Mouse (Mus musculus) naive thymus-derived CD4-positive, alpha-beta T cell, adult 2 months (primary cell): ENCODE data around the gene Fzd1.

Experiments
- DNase-seq: peaks from one replicate; pipeline ENCODE4 v3.0.0-alpha.2; 2011; ENCODE audit warnings: low read depth

Gene Fzd1

DNA sequence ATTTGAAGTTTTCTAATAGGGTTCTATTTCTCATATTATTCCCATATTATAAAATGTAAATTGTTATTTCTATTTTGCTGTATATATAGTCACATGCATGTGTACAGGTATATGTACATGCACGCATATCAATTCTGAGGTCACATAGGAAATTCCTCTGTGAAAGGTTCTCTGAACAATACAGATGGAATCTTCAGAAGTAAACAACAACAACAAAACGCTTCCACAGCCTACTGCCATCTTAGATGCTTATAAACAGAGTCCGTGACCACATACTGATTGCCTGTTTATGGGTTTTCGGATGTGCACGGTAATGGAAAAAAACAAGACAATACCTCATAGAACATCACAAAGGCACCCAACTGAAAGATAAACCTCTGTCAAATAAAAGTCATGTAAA is 4.7 kb downstream of the Fzd1 start:
- no peak for DNase-seq

DNA sequence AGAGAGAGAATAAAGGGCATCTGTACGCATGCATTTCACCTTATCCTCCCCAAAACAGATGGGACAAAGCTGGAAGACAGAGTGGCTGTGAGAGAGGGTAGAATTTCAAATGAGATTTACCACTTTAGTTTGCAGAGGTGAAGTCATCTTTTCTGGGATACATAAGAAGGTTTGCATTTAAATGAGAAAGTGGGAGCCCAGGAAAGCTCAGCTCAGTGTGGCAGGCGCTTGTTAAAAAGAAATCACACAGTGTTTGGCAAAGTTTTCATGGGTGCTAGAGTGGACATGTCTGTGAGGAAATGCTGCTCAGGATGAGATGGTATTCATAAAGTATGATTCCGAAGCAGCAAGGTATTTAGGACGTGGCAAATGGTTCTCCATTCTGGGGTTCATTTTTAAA is 15.1 kb downstream of the Fzd1 start:
- no peak for DNase-seq

DNA sequence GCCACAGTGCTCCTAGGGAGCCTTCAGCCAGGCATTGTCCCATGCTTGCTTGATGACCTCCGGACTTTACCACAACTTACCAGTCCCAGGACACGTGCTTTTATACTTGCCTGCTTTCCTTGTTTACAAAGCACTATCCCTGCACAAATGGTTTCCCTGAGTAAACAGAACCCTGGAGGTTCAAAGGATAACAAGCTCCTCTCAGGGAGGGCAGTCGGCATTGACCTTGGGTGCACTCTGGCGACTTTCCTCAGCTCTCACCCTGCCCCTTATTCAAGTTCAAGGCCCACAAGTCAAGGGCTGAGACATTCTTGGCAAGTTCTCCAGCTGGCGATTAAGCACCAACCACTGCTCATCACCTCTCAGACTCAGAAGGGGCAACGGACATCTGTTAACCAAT is 20.8 kb downstream of the Fzd1 start:
- DNase-seq: no peak

DNA sequence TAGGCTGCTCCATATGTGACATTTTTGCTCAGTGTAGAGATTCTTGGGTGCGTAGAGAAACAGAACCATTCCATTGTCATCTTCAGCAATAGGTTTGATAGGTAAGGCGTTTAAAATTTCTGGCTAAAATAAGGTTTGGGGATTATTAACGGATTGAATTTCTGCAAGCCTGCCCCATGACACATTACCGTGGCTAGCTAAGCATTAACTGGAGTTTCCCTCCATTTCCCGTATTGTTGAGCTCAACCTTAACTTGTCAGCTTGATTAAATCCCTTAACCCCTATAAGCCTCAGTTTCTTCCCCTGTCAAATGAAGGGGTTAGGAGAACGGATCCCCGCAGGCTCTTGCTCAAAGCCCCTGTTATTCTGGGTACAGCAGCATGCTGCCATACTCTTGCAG is 22.4 kb downstream of the Fzd1 start:
- no peak for DNase-seq

DNA sequence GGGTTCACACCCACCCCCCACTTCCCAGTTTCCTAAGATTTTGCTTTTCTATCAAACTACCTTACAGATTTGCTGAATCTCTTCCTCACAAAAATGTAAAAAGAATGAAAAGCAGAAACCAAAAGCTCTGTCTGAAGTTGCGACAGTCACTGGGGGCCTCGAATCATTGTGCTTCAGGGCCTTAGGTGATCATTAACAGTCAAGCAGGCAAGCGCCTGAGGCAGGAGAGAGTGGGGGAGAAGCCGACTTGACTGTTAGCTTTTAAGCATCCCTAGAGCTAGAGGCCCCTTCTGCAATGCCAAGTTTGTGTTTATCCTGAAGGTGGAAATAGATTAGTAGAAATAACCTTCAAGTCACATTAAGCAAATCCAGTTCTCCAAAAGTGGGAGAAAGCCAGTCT is 24.6 kb downstream of the Fzd1 start:
- DNase-seq: no peak

DNA sequence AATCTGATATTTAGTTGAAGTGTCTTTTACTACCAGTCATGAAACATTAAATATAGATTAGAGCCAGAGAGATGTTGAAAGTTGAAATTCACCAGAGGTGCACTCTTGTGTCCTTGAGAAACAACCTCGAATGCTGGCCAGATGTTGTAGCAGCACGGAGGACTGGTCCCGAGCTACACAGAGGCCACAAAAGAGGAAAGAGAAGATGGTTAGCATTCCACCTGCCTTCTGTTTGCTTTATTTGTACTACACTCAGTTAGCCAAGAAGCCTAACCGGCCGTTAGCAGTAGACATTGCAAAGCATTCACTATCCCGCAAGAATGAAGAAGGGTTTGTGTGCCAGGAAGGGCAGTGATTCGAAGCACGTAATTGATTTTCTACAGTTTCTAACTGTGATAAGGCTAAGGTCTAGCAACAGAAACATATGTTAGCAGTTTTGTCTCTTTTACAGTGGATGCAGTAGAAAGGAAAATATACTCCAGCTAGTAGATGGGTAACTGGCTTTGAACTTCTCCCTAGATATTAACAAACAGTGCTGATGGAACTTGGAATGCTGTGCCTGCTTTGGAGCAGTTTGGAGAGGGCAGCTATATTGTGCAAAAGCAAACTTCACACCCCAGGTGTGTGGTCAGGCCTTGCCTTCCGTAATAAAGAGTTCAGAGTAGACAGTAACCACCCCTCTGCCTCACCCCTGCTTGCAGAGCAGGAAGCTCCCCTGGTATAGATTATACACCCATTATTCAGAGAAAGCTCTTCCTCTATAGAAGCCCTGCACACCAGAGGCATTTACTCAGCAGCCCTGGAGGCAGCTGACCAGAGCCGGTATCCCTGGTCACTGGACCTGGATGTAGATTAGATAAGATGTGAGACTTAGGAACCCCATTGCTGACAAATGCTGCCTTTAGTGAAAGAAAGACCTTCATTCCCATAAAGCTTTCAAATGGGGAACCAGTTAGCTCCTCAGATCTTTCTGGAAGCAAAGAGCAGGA is 25.3 kb downstream of the Fzd1 start:
- no peak for DNase-seq

DNA sequence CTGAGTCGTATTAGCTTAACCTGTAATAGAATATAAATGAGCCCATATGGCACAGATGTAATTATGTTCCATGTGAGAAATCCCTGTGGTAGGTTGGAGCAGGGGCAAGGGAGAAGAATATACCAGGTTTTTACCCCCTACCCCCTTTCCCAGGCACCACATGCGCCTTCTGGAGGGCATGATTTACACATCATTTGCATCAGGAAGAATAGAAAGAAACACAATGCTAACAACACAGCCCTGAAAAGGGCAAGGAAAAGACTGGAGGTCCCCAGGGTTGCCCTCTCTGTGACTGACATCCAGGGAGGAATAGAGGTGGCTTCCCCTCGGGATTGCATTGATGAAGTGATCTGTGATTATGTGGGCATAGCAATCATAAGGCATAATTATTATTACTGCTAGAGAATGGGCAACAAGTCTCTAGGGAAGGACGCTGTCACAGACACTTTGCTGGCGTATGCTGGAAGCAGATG is 26.1 kb downstream of the Fzd1 start:
- DNase-seq: no peak

DNA sequence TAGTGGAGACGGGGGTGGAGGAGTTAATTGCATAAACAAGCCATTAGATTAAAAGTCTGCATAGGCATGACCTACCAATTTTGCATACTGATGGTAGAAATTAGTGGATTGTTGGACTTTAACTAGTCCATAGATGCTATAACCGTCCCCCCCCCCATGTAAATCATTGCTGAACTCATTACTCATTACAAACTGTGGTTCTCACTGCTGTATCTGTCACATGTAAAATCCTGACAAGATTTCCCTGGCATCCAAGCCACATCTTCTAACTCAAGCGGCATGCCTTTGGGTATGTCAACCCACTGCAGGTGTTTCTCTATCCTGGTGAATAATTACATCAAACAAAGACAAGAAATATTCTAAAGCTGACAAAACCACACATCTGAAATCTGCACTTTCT is 26.8 kb downstream of the Fzd1 start:
- DNase-seq: no peak
